Mouse (Mus musculus) adrenal gland, postnatal 14 days (tissue): ENCODE measurements around the gene Trim24. TPM values are rescaled to one million over a fixed set of nuclear protein-coding genes. Genes with fewer than 3 reads are reported as not detected.

Experiments
- DNase-seq: peaks from one replicate; pipeline ENCODE4 v3.0.0; 2021; ENCODE audit warnings: mixed read lengths
- total RNA-seq: library from RNA; stranded (reverse); gene quantifications from 2 replicates; pipeline ENCODE4 v1.2.3, GENCODE M21; 2021

The Trim24 gene
- total RNA-seq, 1 experiment from 2014 or later: 42.4 TPM

GRCm38 (mm10) chr6:37863961-37864730, 6.5 kb upstream of the Trim24 start:
- no peak for DNase-seq

GRCm38 (mm10) chr6:37871137-37871851, 683 bp downstream of the Trim24 start:
- DNase-seq: peak; percentile 77

DNA sequence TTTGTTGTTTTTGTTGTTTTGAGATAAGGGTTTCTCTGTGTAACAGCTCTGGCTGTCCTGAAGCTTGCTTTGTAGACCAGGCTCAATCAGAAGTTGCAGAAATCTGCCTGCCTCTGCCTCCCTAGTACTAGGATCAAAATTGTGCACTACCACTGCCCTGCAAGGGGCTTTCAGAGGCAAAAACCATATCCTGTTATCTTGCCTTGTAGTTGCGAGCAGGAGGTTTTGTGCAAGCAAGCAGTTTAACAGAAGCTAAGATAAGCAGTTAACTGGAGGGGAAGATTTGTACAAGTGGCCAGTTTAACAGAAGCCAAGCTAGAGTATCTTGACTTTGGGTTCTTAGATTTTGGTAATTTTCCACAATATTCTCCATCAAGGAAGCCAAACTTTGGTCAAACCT, 2.2 kb downstream of the Trim24 start:
- DNase-seq: no peak

DNA sequence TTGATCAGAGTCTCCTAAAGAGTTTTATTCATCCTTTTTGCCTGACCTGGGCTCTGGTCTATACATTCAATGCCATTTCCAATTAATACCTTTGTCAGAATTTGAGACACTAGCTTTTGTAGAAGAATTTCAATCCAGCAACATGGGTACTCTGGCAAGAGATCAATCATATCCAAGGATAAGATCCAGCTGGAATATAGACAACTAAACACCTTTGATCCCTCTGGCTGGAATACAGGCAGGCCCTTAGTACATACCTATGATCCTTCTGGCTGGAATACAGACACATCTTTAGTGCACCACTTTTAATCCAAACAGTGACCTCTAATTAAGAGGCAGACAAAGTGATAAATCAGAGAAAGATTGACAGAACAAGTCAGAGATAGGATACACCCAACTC, 3.1 kb downstream of the Trim24 start:
- DNase-seq: no peak

GRCm38 (mm10) chr6:37878206-37878605, 7.6 kb downstream of the Trim24 start:
- no peak for DNase-seq

DNA sequence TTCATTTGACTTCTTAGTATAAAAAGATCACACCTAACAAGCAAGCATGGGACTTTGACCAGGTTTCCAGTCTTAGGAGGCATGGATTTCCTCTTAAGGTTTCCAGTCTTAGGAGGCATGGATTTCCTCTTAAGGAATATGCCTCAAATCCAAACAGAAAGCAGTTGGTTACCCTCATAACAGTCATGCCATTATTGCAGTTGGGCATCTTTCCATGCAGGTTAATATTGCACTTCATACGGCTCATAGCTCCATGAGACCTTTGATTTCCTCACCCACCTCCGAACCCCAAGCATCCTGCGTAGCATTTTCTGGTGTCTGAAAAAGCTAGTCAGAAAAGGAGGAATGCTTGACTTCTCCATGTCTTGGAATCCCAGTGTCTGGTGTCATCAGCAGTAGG, 10.0 kb downstream of the Trim24 start:
- no peak for DNase-seq

GRCm38 (mm10) chr6:37893586-37893985, 23.0 kb downstream of the Trim24 start:
- no peak for DNase-seq

DNA sequence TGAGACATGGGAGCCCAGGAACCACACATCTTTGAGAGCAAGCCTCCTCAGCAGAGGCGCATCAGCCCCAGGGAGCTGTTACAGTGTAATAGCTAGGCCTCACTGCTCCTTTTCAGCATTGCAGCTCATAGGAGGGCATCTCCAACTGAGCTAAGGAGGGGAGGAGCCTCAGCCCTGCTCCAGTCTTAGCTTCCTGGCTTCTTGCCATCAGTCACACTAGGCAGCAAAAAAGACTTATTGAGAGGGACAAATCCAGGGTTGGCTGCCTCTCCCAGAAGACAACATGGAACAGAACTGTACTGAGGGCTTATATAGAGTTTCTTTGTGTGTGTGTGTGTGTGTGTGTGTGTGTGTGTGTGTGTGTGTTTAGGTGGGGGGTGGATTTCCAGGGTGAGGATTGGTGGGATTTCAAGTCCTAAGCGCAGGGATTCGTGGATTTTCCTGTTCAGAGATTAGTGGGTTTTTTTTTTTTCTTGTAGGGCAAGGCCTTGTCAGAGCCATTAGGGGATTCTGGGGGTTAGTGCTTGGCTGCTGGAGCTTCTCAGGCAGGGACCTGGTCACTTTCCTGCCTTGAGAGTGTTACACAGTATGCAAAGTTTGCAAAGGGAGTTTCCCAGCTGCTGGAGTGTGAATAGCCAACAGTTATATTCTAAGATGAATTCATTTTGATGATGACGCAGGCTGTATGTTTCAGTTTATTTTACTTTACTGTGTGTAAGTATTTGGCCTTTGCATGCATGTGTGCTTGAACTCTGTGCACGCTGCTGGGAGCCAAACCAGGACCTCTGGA, 25.2 kb downstream of the Trim24 start:
- DNase-seq: peak; percentile 63

DNA sequence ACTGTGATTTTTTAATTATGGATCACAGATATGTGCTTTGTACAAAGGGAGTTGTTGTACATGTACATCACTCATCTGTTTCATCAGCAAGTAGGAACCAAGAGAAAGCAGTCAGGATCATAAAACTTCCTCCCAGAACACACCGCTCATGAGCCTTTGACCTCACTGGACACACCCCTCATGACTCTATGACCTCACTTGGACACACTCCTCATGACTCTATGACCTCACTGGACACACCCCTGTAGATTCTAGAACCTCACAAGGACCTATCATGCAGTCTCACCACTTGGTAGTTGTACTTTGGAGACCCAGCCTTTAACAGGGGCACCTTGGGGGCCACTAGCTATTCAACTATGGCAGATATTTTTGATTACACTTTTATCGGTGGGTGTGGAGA, 29.6 kb downstream of the Trim24 start:
- no peak for DNase-seq

- DNase-seq: no peak
Observed at GRCm38 (mm10) chr6:37901791-37902190, 31.2 kb downstream of the Trim24 start.

- DNase-seq: no peak
Observed at GRCm38 (mm10) chr6:37903810-37904209, 33.2 kb downstream of the Trim24 start.

GRCm38 (mm10) chr6:37913525-37913924, 42.9 kb downstream of the Trim24 start:
- no peak for DNase-seq

DNA sequence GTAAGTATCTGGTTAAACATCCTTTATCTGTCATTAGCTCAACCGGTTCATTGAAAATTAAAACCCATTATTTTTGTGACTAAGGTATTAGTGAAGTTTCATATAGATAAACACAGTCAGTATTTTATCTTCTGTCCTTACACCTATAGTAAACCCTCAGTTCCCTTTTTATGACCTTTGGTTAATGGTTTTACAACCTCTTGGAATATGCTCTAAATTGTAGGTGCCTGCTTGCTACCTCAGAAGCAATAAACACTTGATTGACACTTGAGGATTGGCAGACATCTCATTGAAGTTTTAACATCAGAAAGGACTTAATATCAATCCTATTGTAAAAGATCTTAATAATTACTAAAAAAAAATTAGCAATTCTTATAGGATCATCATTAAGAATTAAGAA, 54.5 kb downstream of the Trim24 start:
- no peak for DNase-seq

DNA sequence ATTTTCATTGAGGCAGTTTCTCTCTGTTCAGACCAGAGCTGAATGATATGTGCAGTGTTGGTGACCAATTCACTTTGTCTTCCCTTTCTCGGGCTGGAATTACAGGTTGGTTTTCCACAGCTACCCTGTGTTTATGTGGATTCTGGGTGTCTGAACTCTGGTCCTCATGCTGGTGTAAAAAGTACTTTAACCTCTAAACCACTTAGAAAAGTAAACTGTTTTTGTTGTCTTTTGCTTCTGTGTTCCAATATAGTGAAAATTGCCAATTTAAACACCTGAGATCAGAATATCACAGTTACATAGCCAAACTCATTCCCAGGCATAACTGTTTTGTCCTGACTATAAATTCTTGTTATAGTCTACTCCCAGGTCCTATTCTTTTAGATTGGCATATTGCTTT, 56.1 kb downstream of the Trim24 start:
- no peak for DNase-seq

- no peak for DNase-seq
Observed at GRCm38 (mm10) chr6:37936498-37936897, 65.9 kb downstream of the Trim24 start.

- no peak for DNase-seq
Observed at GRCm38 (mm10) chr6:37951306-37951705, 80.7 kb downstream of the Trim24 start.

GRCm38 (mm10) chr6:37967386-37967785, 96.8 kb downstream of the Trim24 start:
- DNase-seq: no peak

GRCm38 (mm10) chr6:38007459-38007858, 136.8 kb downstream of the Trim24 start:
- DNase-seq: peak; percentile 73

DNA sequence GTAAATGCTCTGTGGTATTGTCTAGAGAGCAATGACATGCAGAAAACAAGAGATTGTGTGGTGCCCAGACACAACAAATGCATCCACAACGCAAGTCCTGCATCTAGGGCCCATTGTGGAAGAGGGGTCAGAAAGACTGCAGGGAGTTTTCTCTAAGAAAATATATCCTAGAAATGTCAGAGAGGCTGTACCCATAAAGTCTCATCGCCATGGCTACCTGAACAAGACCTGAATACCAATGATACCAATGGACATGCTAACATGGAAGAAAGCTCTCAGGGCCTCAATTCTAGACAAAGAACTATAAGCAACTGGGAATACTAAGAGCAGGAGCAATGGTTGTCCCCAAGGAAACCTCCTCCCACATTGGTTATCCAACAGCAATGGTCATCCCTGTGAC, 142.2 kb downstream of the Trim24 start:
- DNase-seq: no peak
